Mouse (Mus musculus): ENCODE results near the gene Ubl4b. TPM values are rescaled to one million over a fixed set of nuclear protein-coding genes. Genes with fewer than 3 reads are reported as not detected.
A peak's percentile ranks its signal among the peaks of the same experiment; 100 is the strongest.

The Ubl4b gene
- polyA plus RNA-seq, 1 experiment from 2014 or later, result not detected

DNA sequence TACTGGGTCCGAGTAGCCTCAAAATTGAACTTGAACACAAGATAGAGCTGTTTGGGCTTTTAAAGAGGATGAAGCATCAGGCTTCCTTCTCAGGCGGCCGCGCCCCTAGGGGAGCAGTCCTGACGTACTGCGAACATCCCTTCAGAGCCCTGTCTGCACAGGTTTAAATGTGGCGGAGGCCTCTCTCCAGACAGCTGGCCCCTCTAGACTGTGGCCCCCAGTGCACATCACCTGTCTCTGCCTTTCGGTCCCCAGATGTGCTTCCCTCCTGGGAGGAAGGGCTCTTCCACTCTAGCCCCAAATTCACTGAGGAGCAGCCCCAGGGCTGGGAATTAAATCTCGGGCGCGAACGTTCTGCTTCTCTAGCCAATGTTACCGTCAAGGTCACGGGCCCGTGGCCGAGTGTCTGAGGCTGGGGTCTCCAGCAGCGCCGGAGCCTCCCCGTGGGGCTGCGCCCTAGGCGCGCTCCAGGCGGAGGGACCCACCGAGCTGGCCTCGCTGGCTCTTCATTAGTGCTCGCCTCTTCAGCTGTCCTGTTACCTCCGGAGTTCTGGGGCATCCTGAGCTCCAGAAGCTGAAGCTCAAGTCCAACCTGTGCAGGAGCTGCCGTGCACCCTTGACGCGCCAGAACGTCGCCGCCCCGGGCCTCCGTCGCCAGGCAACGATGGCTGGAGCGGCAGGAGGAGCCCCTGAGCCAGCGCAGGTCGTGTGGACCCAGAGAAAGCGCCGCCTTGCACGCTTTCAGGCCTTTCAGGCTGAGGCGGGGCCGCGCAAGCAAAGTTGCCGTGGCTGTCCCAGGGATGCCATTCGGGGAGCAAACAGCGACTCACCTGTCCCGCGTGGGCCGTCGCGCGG is 37.9 kb downstream of the Ubl4b start:
- Histone ChIP-seq H3K27me3 (ENCODE audit: control insufficient read depth, insufficient read depth, low read length) (peaks cover 36% of the 10 kb centered on the region), H3K9ac (ENCODE audit: low read length) (peak overlapping the region; percentile 73), H3K4me2 (ENCODE audit: low read depth, low read length) (peak overlapping the region; percentile 98), H3K36me3 (ENCODE audit: control insufficient read depth, insufficient read depth, low read length) (no peaks in the 10 kb centered on the region), H3K4me1 (ENCODE audit: control insufficient read depth, insufficient read depth, low read length) (0 out of 2 replicates have a peak, but pooled peaks cover 4% of the 10 kb centered on the region), H3K4me3 (replicated peaks; ENCODE audit: low read length) (peak overlapping the region; percentile 59), H3K27ac (ENCODE audit: low read length) (no peak overlapping the region), H3K9me3 (replicated peaks; ENCODE audit: control insufficient read depth, low read length) (no peaks in the 10 kb centered on the region)
- peak; percentile 82 for ATAC-seq (ENCODE audit: insufficient read depth, low FRiP score)
- WGBS, result 6% methylated on average over 55 of the region's 55 CpGs

DNA sequence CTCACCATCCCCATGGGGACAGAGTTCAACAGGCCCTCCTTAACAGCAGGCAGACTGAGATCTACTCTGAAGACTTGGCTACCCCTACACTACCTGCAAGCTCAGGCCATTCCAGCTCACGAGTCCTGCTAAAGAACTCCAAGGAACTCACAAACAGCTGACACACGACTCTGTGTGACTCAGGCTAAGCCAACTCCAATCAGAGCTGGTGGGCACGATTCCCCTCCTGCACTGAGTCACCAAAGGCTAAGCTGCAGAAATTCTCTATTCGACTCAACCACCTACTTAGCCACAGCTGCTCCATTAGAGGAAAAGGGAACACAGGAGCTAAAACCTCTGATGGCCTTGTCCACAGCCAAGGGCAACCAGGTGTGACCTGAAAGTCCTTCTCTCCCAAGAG is 38.9 kb downstream of the Ubl4b start:
- Histone ChIP-seq H3K27me3 (ENCODE audit: control insufficient read depth, insufficient read depth, low read length) (peaks cover 36% of the 10 kb centered on the region), H3K9ac (ENCODE audit: low read length) (no peak overlapping the region), H3K4me3 (replicated peaks; ENCODE audit: low read length) (no peak overlapping the region), H3K4me2 (ENCODE audit: low read depth, low read length) (no peak overlapping the region), H3K4me1 (ENCODE audit: control insufficient read depth, insufficient read depth, low read length) (0 out of 2 replicates have a peak, but pooled peaks cover 4% of the 10 kb centered on the region), H3K9me3 (replicated peaks; ENCODE audit: control insufficient read depth, low read length) (no peaks in the 10 kb centered on the region), H3K36me3 (ENCODE audit: control insufficient read depth, insufficient read depth, low read length) (no peaks in the 10 kb centered on the region), H3K27ac (ENCODE audit: low read length) (no peak overlapping the region)
- ATAC-seq (ENCODE audit: insufficient read depth, low FRiP score), result no peak
- WGBS, result 76% methylated on average over 4 of the region's 4 CpGs

DNA sequence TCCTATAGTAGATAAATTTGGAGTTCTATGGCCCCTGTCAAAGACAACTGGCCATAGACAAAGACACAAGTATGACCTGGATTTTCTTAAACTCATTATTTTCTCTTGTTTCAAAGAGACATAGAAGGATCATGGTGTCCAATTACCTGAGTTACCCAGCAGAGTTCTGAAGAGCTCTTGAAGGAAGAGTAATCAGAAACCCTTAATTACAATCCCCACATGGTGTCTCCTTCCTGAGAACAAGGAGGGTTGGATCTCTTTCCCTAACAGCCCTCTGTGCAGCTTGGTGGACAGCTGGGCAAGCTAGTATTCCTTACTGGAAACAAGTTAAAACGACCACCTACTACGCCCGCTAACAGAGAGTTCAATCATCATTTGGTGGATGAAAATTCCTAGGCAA is 43.5 kb downstream of the Ubl4b start:
- H3K4me1 ChIP-seq (ENCODE audit: control insufficient read depth, insufficient read depth, low read length), result 0 out of 2 replicates have a peak, but pooled peaks cover under 1% of the 10 kb centered on the region
- H3K4me3 ChIP-seq (replicated peaks; ENCODE audit: low read length), result no peak overlapping the region
- H3K27ac ChIP-seq (ENCODE audit: low read length), result no peak overlapping the region
- H3K36me3 ChIP-seq (ENCODE audit: control insufficient read depth, insufficient read depth, low read length), result no peaks in the 10 kb centered on the region
- no peak for ATAC-seq (ENCODE audit: insufficient read depth, low FRiP score)
- H3K27me3 ChIP-seq (ENCODE audit: control insufficient read depth, insufficient read depth, low read length), result peaks cover 9% of the 10 kb centered on the region
- 86% methylated on average over 3 of the region's 3 CpGs for WGBS
- H3K9ac ChIP-seq (ENCODE audit: low read length), result no peak overlapping the region
- no peaks in the 10 kb centered on the region for H3K9me3 ChIP-seq (replicated peaks; ENCODE audit: control insufficient read depth, low read length)
- H3K4me2 ChIP-seq (ENCODE audit: low read depth, low read length), result no peak overlapping the region

DNA sequence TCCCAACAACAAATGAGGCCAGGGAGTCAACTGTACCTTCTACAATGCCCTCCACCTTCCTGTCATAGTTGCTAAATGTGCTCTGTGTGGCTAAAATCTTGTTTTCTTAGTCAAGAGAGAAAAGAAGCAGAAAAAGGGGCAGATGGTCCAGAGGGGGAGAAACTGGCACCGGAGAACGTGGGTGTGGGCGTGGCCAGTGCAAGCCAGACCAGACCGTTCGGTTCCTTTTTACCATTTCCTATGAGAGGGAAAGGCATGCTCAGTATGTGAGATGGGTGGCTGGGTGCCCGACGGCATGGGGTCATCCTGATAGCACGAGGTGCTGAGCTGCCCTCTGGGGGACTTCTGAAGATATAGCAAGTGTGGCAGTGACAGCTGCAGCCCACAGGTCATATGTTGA is 46.2 kb downstream of the Ubl4b start:
- no peaks in the 10 kb centered on the region for H3K36me3 ChIP-seq (ENCODE audit: control insufficient read depth, insufficient read depth, low read length)
- ATAC-seq (ENCODE audit: insufficient read depth, low FRiP score), result no peak
- no peak overlapping the region for H3K27ac ChIP-seq (ENCODE audit: low read length)
- H3K4me3 ChIP-seq (replicated peaks; ENCODE audit: low read length), result no peak overlapping the region
- H3K9ac ChIP-seq (ENCODE audit: low read length), result no peak overlapping the region
- peaks cover 4% of the 10 kb centered on the region; the same call in 1 of the 2 replicates for H3K4me1 ChIP-seq (ENCODE audit: control insufficient read depth, insufficient read depth, low read length)
- H3K27me3 ChIP-seq (ENCODE audit: control insufficient read depth, insufficient read depth, low read length), result no peaks in the 10 kb centered on the region
- no peak overlapping the region for H3K4me2 ChIP-seq (ENCODE audit: low read depth, low read length)
- WGBS, result 62% methylated on average over 8 of the region's 8 CpGs
- H3K9me3 ChIP-seq (replicated peaks; ENCODE audit: control insufficient read depth, low read length), result no peaks in the 10 kb centered on the region

- no peak overlapping the region for H3K4me3 ChIP-seq (replicated peaks; ENCODE audit: low read length)
- no peaks in the 10 kb centered on the region for H3K36me3 ChIP-seq (ENCODE audit: control insufficient read depth, insufficient read depth, low read length)
- no peak for ATAC-seq (ENCODE audit: insufficient read depth, low FRiP score)
- H3K4me2 ChIP-seq (ENCODE audit: low read depth, low read length), result no peak overlapping the region
- H3K9me3 ChIP-seq (replicated peaks; ENCODE audit: control insufficient read depth, low read length), result no peaks in the 10 kb centered on the region
- H3K27me3 ChIP-seq (ENCODE audit: control insufficient read depth, insufficient read depth, low read length), result no peaks in the 10 kb centered on the region
- H3K4me1 ChIP-seq (ENCODE audit: control insufficient read depth, insufficient read depth, low read length), result peaks cover 4% of the 10 kb centered on the region; the same call in 1 of the 2 replicates
- H3K27ac ChIP-seq (ENCODE audit: low read length), result no peak overlapping the region
- 77% methylated on average over 9 of the region's 9 CpGs for WGBS
- H3K9ac ChIP-seq (ENCODE audit: low read length), result no peak overlapping the region
Measured at GRCm38 (mm10) chr3:107507966-107508365, 46.9 kb downstream of the Ubl4b start.

GRCm38 (mm10) chr3:107506531-107506930 is 48.3 kb downstream of the Ubl4b start:
- H3K9ac ChIP-seq (ENCODE audit: low read length), result no peak overlapping the region
- H3K36me3 ChIP-seq (ENCODE audit: control insufficient read depth, insufficient read depth, low read length), result no peaks in the 10 kb centered on the region
- no peaks in the 10 kb centered on the region for H3K9me3 ChIP-seq (replicated peaks; ENCODE audit: control insufficient read depth, low read length)
- no peak overlapping the region for H3K4me2 ChIP-seq (ENCODE audit: low read depth, low read length)
- no peaks in the 10 kb centered on the region for H3K27me3 ChIP-seq (ENCODE audit: control insufficient read depth, insufficient read depth, low read length)
- H3K4me1 ChIP-seq (ENCODE audit: control insufficient read depth, insufficient read depth, low read length), result peaks cover 4% of the 10 kb centered on the region; the same call in 1 of the 2 replicates
- ATAC-seq (ENCODE audit: insufficient read depth, low FRiP score), result no peak
- no peak overlapping the region for H3K27ac ChIP-seq (ENCODE audit: low read length)
- H3K4me3 ChIP-seq (replicated peaks; ENCODE audit: low read length), result no peak overlapping the region
- WGBS, result 57% methylated on average over 4 of the region's 4 CpGs

- no peaks in the 10 kb centered on the region for H3K9me3 ChIP-seq (replicated peaks; ENCODE audit: control insufficient read depth, low read length)
- no peak overlapping the region for H3K4me2 ChIP-seq (ENCODE audit: low read depth, low read length)
- peak; percentile 32; the same call in 1 of the 2 replicates for ATAC-seq (ENCODE audit: insufficient read depth, low FRiP score)
- no peaks in the 10 kb centered on the region for H3K36me3 ChIP-seq (ENCODE audit: control insufficient read depth, insufficient read depth, low read length)
- no peak overlapping the region for H3K9ac ChIP-seq (ENCODE audit: low read length)
- no peak overlapping the region for H3K4me3 ChIP-seq (replicated peaks; ENCODE audit: low read length)
- 59% methylated on average over 4 of the region's 4 CpGs for WGBS
- H3K4me1 ChIP-seq (ENCODE audit: control insufficient read depth, insufficient read depth, low read length), result peaks cover 4% of the 10 kb centered on the region; the same call in 1 of the 2 replicates
- no peaks in the 10 kb centered on the region for H3K27me3 ChIP-seq (ENCODE audit: control insufficient read depth, insufficient read depth, low read length)
- H3K27ac ChIP-seq (ENCODE audit: low read length), result no peak overlapping the region
Measured at GRCm38 (mm10) chr3:107505464-107506367, 49.2 kb downstream of the Ubl4b start.

DNA sequence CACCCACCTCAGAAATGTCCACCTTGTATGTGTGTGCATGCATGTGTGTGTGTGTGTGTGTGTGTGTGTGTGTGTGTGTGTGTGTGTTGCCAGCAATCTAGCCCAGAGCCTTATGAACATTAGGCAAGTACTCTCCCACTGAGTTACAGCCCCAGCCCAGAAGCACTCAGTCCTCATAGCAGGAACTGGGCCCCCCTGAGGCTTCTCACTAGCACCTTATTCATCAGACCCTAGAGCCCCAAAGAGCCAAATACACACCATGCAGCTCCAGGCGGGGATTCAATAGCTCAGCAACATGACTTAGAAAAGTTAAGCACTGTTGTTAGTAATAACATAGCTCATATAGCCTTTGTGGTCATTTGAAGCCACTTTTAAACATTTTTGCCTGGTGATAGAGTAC is 50.3 kb downstream of the Ubl4b start:
- Histone ChIP-seq H3K36me3 (ENCODE audit: control insufficient read depth, insufficient read depth, low read length) (no peaks in the 10 kb centered on the region), H3K9me3 (replicated peaks; ENCODE audit: control insufficient read depth, low read length) (0 out of 2 replicates have a peak, but pooled peaks cover 3% of the 10 kb centered on the region), H3K9ac (ENCODE audit: low read length) (no peak overlapping the region), H3K4me3 (replicated peaks; ENCODE audit: low read length) (no peak overlapping the region), H3K27ac (ENCODE audit: low read length) (no peak overlapping the region), H3K27me3 (ENCODE audit: control insufficient read depth, insufficient read depth, low read length) (no peaks in the 10 kb centered on the region), H3K4me1 (ENCODE audit: control insufficient read depth, insufficient read depth, low read length) (peaks cover 4% of the 10 kb centered on the region; the same call in 1 of the 2 replicates), H3K4me2 (ENCODE audit: low read depth, low read length) (no peak overlapping the region)
- 59% methylated on average over 1 of the region's 1 CpGs for WGBS
- ATAC-seq (ENCODE audit: insufficient read depth, low FRiP score), result no peak

All from stomach, embryonic 16.5 days (tissue).